Mouse (Mus musculus): Measurements from ENCODE around the gene Drd4.

Gene Drd4

DNA sequence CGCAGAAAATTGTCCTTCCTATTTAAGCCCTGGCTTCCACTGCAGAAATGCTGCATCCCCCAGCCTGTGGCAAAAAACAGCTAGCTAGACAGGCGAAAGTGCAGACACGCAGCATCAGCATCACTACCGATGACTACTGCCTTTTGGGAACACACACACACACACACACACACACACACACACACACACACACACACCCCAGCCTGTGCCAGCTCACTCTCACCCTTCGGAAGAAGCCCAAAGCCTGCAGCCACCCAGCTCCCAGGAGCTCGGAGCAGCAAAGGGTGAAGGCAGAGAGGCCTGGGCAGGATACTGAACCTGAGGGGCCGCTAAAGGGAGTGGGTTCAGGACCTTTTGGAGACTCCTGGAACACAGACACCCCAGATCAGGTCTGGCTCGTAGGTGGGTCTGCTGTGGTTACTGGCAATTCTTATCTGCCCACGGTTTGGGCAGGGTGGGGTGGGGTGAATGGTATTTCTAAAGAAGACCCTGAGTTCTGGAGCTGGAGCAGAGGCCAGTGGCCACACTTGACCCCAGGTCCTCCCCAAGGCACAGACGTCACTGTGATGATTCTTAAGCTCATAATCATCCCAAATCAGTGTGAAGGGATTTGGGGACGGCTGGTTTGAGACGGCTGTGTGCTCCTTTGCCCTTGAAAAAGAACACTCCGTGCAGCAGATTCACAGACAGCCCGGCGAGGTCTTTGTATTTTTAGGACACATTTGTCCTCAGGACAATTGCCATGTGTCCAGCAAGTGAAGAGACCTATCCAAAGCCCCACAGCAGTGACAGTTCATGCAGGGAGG is 980 bp downstream of the Drd4 start:
- peak; percentile 52 for DNase-seq (ENCODE audit: low read depth, low spot score)

DNA sequence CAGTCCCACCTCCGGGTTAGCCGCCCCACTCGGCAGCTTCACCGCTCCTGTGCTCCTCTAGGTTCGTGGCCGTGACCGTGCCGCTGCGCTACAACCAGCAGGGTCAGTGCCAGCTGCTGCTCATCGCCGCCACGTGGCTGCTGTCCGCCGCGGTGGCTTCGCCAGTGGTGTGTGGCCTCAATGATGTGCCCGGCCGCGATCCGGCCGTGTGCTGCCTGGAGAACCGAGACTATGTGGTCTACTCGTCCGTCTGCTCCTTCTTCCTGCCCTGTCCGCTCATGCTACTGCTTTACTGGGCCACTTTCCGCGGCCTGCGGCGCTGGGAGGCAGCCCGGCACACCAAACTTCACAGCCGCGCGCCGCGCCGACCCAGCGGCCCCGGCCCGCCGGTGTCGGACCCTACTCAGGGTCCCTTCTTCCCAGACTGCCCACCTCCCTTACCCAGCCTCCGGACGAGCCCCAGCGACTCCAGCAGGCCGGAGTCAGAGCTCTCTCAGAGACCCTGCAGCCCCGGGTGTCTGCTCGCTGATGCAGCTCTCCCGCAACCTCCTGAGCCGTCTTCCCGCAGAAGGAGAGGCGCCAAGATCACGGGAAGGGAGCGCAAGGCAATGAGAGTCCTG is 2.2 kb downstream of the Drd4 start:
- DNase-seq (ENCODE audit: low read depth, low spot score): peak; percentile 33

DNA sequence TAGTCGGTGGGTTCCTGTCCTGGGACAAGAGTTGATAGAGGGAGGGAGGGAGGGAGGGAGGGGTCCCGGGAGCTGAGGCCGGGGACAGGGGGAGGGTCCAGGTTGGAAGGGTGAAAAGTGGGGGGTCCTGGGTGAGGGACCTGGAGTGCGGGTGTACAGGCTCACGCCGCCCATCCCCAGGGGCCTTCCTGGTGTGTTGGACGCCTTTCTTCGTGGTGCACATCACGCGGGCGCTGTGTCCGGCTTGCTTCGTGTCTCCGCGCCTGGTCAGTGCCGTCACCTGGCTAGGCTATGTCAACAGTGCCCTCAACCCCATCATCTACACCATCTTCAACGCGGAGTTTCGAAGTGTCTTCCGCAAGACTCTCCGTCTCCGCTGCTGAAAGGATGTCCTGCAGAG is 2.7 kb downstream of the Drd4 start:
- no peak for DNase-seq (ENCODE audit: low read depth, low spot score)

DNA sequence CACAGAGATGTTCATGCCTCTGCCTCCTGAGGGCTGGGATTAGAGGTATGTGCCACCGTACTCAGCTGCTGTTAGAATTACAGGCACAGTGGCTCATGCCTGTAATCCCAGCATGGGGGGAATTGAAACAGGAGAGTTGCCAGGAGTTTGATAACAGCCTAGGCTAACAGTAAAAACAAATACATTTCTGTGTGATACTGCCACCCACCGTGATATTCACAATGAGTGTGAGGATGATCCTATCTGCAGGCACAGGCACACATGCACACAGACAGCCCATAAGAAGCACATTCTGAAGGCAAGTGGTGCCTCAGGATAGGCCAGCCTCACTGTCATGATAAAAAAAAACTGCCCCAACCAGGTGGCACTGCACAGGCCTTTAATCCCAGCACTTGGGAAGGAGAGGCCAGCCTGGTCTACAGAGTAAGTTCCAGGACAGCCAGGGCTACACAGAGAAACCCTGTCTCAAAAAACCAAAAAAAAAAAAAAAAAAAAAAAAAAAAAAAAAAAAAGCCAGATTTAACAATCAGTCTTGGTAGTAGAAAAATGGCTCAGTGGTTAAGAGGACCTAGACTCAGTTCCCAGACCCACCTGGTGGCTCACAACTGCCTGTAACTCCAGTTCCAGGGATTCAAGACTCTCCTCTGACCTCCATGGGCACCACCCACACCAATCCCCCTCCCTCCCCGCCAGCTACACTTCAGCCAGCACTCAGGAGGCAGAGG is 6.3 kb downstream of the Drd4 start:
- no peak for DNase-seq (ENCODE audit: low read depth, low spot score)

DNA sequence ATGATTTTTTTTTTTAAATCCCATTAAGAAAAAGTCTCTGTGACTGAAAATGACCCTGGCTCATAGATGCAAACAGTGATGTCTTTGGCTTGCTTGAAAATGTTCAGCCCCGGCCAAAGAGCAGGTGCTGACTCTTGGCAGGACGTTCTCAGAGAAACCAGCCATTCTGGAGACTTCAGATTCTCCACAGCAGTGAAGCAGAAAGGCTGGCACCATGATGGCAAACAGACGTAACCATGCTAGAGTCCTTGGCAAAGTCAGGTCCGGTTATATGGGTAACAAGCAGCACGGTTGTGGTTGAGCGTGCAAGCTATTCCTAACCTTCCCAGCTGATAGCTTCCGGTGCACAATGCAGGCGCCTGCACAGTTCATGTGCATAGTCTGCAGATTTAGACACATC is 7.4 kb downstream of the Drd4 start:
- DNase-seq (ENCODE audit: low read depth, low spot score): peak; percentile 56

DNA sequence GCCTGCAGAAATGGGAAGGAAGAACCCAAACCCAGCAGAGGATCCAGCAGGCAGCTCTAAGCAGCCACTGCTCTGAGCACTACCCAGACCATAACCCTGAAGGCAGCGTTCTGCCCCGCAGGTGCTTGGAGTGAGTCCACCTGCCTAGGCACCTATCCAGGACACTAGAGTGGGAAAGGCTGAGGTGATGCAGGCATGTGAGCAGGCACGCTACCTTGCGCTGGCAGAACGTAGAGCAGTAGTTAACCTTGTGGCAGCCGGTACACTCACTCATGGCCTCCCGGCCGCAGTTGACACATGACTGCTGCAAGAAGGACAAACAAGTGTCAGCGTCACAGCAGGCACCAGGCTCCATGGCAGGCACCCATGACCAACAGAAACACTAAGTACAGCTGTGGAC is 9.6 kb downstream of the Drd4 start:
- peak; percentile 41 for DNase-seq (ENCODE audit: low read depth, low spot score)

DNA sequence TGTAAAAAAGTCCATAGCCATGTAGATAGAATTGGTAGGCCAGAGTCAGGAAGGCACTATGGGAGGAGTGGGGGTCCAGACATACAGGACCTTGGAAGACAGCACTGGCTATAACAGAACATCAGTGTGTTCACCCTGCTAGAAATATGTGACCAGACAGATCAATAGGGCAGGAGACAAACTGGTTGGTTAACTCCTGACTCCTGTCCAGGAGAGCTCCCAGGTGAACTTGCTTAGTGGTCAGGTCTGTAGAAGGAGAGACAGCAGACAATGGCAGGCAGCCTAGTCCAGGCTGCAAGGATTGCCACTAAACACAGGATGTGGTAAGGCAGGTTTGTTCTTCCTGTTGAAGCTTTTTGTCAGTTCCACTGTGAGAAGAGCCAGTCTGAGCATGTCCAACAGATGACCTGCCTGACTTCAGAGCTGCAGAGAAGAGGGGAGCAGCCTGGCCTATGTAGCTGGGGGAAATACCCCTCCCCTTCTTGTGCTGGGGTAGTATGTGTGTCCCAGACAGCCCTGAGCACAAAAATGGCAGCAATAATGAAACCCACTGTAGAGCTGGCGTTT is 11.0 kb downstream of the Drd4 start:
- no peak for DNase-seq (ENCODE audit: low read depth, low spot score)

DNA sequence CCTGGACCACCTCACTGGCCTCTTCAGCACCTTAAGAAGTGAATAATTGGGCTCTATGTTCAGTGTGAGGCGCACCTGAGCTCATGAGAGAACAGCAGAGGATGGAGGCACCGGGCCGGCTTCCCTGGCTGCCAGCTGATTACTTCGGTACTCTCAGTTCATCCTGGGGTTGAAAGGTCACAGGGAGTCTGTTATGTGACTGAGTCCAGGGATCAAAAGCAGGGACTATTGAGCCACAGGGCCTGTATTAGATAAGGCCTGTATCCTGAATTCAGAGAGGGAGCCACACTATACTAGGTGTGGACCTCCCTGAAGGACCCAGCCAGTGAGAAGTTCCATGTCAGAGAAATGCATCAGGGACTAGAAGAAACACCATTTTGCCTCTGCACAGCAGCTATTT is 12.7 kb downstream of the Drd4 start:
- no peak for DNase-seq (ENCODE audit: low read depth, low spot score)

DNA sequence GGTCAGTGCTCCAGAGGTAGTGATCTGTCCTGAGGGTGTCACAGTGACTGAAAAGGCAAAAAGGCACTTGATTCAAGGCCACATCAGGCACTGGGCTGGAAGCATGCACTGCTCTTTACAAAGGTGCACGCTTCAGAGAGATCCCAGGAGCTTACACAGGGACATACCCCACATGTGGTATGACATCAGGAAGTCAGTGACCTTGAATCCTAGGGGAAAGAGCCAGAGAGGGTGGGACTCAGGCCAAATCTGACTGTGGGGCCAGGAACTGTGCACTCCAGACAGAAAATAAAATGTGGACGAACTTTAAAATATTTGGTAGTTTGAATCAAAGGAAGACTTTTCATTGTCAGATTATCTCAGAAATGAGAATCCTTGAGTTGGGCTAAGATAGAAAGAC is 22.6 kb downstream of the Drd4 start:
- no peak for DNase-seq (ENCODE audit: low read depth, low spot score)

DNA sequence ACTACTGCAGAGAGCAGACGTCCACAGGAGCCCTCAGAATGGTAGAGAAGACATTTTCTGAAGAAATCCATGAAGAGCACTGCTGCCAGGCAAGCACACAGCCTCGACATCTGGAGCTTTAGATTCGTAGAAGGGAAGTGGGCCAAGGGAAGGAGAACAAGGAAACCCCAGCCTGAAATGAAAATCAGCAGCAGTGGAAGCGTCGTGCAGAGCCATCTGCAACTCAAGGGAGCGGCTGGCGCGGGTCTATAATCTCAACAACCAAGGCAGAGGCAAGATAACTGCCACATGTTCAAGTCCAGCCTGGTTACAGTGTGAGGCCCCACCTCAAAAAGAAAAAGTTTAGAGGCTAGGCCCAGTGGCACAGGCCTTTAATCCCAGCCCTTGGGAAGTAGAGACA is 23.3 kb downstream of the Drd4 start:
- DNase-seq (ENCODE audit: low read depth, low spot score): peak; percentile 37

DNA sequence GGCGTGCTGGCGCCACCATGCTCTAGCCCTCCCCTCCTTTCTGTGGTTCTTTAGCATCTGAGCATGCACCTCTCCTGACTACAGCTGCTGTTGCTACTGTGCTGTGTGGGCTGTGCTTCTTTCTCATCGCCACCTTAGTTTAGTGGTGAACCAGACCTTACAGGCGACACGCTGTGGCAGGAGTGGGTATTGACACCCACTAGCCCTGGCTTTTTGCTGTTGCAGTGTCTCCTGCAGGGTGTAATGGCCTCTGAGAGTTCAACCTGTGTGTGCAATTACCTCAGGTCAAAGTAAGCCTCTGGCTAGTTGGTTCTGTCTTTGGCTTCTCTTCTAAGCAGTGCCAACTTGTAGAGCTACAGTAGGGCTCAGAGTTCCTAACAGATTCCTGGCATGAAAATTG is 24.2 kb downstream of the Drd4 start:
- DNase-seq (ENCODE audit: low read depth, low spot score): peak; percentile 70

DNA sequence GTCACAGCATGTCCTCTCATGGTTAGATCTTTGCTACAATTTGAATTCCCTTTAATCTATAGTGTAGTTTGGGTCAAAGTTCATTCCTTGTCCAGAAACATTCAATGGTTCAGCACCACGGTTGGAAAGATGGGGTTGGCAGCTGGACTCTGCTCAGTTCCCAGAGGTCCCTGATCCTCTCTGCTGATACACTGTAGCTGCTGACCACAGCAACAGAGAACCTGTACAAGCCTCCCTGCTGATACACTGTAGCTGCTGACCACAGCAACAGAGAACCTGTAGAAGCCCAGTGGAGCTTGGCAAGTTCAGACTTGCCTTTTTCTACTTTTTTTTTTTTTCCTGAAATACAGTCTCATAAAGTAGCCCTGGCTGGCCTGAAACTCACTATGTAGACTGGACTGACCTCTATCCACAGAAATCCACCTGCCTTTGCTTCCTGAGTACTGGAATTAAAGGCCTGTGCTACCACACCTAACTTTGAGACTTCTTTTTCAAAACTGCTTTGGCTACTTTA is 25.9 kb downstream of the Drd4 start:
- no peak for DNase-seq (ENCODE audit: low read depth, low spot score)

DNA sequence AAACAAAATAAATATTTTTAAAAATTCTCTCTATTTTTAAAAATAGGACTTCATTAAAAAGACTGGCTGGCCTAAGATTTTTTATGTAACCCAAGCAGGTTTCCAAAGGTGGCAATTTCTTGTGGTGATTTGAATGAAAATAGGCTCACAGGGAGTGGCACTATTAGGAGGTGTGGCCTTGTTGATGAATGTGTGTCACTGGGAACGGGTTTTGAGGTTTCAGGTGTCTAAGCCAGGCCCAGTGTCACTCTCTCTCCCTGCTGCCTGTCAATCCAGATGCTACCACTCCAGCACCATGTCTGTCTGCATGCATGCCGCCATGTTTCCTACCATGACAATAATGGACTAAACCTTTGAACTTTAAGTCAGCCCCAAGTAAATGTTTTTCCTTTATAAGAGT is 27.6 kb downstream of the Drd4 start:
- no peak for DNase-seq (ENCODE audit: low read depth, low spot score)

DNA sequence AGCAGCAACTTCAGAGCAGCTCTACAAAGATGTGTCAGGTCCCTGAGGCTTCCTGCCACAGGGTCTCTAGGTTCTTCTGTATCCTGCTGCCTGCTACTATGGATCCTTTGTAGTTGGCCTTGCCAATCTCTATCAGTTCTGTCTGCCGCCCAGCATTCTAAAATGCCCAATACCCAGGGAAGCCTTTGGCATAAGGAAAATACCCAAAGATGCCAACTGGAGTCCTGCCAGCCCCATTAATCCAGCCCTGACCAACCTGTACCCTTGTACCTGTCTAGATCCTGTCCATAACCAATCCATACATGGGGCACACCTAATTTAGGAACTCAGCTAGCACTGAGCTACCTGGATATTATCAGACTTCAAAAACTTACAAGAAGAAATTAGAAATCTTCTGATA is 32.9 kb downstream of the Drd4 start:
- no peak for DNase-seq (ENCODE audit: low read depth, low spot score)

DNA sequence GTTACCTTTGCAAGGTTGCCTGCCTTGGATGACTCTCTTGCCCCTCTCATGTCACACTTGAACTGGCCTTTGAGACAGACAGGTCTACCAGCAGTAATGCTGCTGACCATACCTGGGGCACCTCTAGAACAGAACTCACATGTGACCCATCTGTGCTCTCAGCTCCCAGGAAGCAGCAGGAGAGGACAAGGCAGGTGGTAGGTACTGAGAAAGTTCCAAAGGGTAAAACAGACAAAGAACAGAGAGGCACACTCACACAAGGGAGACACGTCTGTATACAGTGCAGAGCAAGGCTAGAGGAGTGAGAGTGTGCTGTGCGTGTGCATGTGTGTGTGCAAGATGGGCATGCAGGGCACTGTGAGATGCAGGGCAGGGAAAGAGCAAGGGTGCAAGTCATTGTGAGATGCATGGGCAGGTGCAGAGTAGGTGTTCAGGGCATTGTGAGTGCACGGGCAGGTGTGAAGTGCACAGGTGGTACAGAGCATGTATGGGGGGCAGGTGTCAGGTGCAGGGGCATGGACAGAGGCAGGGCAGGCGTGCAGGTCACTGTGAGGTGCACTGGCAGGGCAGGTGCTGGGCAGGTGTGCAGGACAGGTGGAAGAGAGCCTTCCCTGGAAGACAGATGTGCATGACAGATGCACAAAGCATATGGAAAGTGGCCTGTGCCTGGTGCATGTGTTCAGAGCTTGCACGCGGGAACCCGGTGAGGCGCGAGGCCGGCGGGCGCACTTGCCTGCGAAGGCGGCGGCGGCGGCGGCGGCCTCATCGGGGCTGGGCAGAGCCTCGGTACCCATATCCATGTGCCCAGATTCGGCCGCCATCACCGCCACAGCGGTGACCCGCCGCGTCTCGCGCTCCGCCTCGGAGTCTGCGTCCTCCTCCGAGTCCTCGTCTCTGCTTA is 35.0 kb downstream of the Drd4 start:
- no peak for DNase-seq (ENCODE audit: low read depth, low spot score)

DNA sequence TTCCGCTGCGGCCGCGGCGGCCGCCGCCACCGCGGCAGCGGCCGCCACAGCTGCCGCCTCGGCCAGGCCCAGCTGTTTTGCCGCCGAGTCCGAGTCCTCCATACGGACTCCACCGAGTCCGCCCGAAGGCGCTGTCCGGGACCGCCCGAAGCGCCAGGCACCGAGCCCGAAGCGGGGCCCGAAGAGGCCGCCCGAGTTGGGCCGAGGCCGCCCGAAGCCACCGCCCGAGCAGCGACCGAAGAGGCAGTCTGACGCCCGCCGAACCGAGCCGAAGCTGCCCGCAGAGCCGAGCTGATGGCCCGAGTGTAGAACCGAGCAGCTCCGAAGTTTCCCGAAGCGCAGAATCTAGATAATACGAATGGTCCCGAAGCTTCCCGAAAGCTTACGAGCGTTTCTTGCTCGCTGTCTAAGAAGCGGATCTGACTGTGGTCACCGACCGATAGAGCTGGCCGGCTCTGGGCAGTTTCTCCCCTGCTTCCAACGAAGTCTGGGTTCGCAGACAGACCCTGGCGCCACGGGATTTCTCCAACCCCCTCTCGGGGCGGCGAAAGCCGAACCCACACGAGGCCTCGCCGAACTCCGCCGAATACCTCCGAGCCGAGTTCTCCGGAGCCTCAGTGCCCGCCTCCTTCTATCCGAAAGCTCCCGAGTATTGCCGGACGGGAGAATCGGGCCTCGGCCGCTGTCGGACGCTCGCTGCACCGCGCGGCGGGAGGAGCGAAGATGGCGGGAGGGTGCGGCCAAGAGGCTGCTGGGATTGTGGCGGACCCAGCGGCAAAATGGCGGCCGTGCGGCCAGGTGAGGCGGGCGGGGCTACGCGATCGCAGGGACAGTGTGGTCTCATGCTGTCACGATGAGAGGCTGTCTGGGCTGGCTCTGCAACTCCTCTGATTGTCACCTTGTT is 35.9 kb downstream of the Drd4 start, which contains the start of the genes Deaf1 and Tmem80:
TSS of gene Deaf1 (minus strand) at position 222 of the 904 bp plus-strand sequence.
TSS of gene Tmem80 (plus strand) at position 271 of the 904 bp plus-strand sequence.
- DNase-seq (ENCODE audit: low read depth, low spot score): peak; percentile 99

DNA sequence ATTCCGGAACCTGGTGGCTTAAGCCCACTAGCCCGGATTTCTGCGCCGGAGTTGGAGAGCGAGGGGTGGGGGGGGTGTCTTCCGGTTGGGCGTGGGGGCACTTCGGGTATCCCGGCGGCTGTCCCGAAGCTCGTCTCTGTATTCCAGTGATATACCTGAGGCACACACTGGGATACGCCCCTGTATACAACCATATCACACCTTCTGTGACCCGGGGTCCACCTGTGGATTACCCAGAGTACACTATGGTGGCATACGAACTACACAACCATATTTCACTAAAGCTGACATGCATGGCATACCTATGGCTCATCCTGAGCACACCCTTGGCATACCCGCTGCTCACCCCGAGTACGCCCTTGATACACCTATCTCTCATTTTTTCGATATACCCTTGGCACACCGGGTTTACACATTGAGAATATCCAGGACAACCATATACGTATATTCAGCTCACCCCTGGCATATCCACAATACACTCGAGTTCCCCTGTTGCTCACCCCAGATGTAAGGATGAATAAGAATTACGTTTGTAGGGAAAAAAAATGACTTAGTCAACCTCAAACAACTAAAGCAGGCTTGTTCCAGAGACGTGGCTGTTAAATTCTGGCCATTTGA is 36.7 kb downstream of the Drd4 start:
- DNase-seq (ENCODE audit: low read depth, low spot score): no peak

DNA sequence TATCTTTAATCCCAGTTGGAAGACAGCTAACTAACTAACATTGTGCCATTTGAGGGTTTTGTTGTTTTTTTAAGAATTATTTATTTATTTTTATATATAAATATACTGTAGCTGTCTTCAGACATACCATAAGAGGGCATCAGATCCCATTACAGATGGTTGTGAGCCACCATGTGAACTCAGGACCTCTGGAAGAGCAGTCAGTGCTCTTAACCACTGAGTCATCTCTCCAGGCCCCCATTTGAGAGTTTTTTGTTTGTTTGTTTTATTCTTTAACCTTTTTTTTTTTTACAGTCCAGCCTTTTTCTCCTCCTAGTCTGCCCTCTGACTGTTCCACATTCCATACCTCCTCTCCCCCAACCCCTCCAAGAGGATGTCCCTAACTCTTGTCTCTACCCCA is 38.9 kb downstream of the Drd4 start:
- no peak for DNase-seq (ENCODE audit: low read depth, low spot score)

DNA sequence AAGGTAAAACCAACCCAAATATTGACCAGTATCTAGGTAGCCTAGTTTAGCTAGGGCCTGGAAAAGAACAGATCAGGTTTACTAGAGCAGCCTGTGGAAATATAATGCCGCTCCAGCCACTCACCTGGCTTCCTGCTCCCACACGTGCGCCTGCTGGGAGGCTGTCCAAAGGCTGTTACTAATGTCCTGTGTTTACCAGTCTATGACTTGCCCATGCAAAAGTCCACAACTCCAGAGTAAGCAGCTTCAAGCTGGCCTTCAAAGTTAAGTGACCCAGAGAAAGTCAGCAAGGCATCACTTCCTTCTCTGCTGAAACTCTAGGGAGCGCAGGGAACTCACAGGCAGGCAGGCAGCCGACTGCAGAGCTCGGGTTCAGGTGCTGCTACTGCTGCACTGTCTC is 40.2 kb downstream of the Drd4 start:
- no peak for DNase-seq (ENCODE audit: low read depth, low spot score)
